Mouse (Mus musculus) stomach, embryonic 15.5 days (tissue): ENCODE measurements around the gene Rapgef2. TPM values are rescaled to one million over a fixed set of nuclear protein-coding genes. Genes with fewer than 3 reads are reported as not detected.

ENCODE experiments used
- ATAC-seq: fragments of 200-750 bp; cut with Nextera tagmentation; 2 replicates; pipeline ENCODE4 v1.8.0; 2017; ENCODE audit warnings: low read depth, moderate number of reproducible peaks, moderate TSS enrichment; ENCODE audit not compliant: insufficient read depth, low FRiP score
- H3K27ac ChIP-seq: fragments of 300-500 bp; sonication (generic); 2 replicates; pipeline ENCODE4 v1.5.1; 2015; ENCODE audit warnings: mild to moderate bottlenecking, inconsistent platforms
- H3K27me3 ChIP-seq: fragments of 300-500 bp; sonication (generic); replicated peaks from 2 replicates; pipeline ENCODE4 v1.6.1; 2015; ENCODE audit warnings: inconsistent platforms
- H3K36me3 ChIP-seq: fragments of 300-500 bp; sonication (generic); 2 replicates; pipeline ENCODE4 v1.6.1; 2015; ENCODE audit warnings: inconsistent platforms
- H3K4me1 ChIP-seq: fragments of 300-500 bp; sonication (generic); 2 replicates; pipeline ENCODE4 v1.6.1; 2015; ENCODE audit warnings: inconsistent platforms
- H3K4me2 ChIP-seq: fragments of 300-500 bp; sonication (generic); 2 replicates; pipeline ENCODE4 v1.6.1; 2015; ENCODE audit warnings: mild to moderate bottlenecking, inconsistent platforms
- H3K4me3 ChIP-seq: fragments of 300-500 bp; sonication (generic); replicated peaks from 2 replicates; pipeline ENCODE4 v1.5.1; 2015; ENCODE audit warnings: inconsistent platforms
- H3K9ac ChIP-seq: fragments of 300-500 bp; sonication (generic); 2 replicates; pipeline ENCODE4 v1.6.1; 2015; ENCODE audit warnings: inconsistent platforms
- H3K9me3 ChIP-seq: fragments of 300-500 bp; sonication (generic); 2 replicates; pipeline ENCODE4 v1.6.1; 2016; ENCODE audit warnings: inconsistent platforms
- WGBS: fragments of 180-500 bp; shearing (Covaris S2); methylation state at CpG from one replicate; pipeline ENCODE4 v1.1.7; 2015; 5-methylcytosine and 5-hydroxymethylcytosine counted together
- polyA plus RNA-seq: library from polyadenylated mRNA; unstranded; fragments of >200 nt; fragmentation: Nextera tagmentation; extraction: Ambion mirVana; gene quantifications from 2 replicates; pipeline ENCODE4 v1.2.1, GENCODE M21; 2015

Rapgef2 gene
- polyA plus RNA-seq, 1 experiment from 2014 or later, result 5.6 TPM

DNA sequence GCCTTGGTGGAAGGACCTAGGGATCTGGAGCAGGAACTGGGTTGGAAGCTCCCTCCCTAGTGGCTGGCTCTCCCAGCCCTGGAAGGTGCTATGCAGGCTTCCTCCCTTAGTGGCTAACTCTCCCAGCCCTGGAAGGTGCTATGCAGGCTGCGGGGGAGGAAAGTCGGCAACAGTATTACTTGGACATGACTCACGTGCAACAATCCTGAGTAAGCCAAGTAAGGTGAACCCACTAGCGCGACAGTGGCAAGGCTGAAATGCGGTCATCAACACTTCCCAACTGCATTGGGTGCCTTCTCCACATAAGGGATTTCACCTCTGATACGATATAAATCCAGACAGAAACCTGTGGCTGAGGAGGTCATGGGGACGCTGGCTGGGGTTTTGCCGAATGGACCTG, 42.0 kb downstream of the Rapgef2 start:
- no peak for ATAC-seq
- 71% methylated on average over 9 of the region's 9 CpGs for WGBS
- H3K9me3 ChIP-seq, result no peaks in the 10 kb centered on the region

DNA sequence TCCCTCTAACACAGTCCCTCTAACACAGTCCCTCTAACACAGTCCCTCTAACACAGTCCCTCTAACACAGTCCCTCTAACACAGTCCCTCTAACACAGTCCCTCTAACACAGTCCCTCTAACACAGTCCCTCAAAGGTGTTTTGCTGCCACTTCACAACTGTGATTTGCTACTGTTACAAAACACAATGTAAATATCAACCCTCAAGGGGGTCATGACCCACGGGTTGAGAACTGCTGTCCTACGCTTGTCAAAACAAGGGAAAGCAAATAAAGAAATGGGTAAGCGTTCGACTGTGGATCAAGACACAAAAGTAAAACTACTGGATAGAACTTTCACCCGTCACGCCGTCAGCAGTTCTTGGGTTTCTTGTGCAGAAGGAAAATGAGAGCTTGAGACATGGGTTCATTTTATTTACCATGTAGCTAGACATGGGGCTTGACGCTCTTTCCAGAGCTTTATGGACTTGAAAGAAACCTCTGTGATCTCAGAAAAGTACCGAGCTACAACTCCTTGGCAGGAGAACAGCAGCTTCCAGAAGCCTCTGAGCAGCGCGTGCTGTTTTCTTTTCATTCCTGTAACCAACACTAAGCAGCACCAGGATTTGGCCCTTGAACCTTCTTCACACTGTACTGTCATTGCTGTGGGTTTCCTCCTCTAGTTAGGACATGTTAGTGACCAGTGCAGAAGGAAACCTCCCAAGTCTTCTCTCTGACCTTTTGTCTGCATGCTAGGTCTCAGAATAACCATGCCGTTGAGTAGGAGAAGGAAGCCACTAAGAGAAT, 43.2 kb downstream of the Rapgef2 start:
- Histone ChIP-seq H3K9me3 (no peaks in the 10 kb centered on the region), H3K4me2 (no peak overlapping the region), H3K9ac (no peak overlapping the region), H3K36me3 (no peaks in the 10 kb centered on the region), H3K4me3 (no peak overlapping the region), H3K27me3 (no peaks in the 10 kb centered on the region), H3K4me1 (0 out of 2 replicates have a peak, but pooled peaks cover 3% of the 10 kb centered on the region), H3K27ac (no peak overlapping the region)
- 49% methylated on average over 12 of the region's 12 CpGs for WGBS
- ATAC-seq, result no peak

More for the DNA sequence above, 42.0 kb downstream of the Rapgef2 start:
- H3K27ac ChIP-seq, result no peak overlapping the region
- 0 out of 2 replicates have a peak, but pooled peaks cover 3% of the 10 kb centered on the region for H3K4me1 ChIP-seq
- no peaks in the 10 kb centered on the region for H3K36me3 ChIP-seq
- H3K4me3 ChIP-seq, result no peak overlapping the region
- H3K4me2 ChIP-seq, result no peak overlapping the region
- H3K9ac ChIP-seq, result no peak overlapping the region
- H3K27me3 ChIP-seq, result no peaks in the 10 kb centered on the region

DNA sequence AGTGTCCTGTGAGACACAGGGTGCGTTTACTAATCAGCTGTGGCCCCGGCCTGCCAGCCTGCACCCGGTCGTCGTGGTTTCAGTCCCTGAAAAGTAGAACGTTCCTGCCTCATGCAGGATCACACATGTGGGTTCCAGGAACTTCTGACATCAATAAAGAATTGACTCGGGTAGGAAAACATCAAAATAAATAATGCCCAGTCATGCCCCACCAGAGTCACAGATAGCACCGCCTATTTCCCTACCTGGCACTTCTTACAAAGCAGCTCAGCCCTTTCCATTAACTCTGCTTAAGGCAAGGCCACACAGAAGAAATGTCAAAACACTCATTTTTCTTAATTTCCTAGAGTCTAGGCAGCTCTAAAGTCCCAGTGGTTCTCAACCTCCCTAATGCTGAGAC, 44.0 kb downstream of the Rapgef2 start:
- WGBS, result 38% methylated on average over 8 of the region's 8 CpGs
- Histone ChIP-seq H3K4me1 (no peaks in the 10 kb centered on the region), H3K4me2 (no peak overlapping the region), H3K36me3 (no peaks in the 10 kb centered on the region), H3K27ac (no peak overlapping the region), H3K9me3 (no peaks in the 10 kb centered on the region), H3K4me3 (no peak overlapping the region), H3K9ac (no peak overlapping the region), H3K27me3 (no peaks in the 10 kb centered on the region)
- ATAC-seq, result no peak

DNA sequence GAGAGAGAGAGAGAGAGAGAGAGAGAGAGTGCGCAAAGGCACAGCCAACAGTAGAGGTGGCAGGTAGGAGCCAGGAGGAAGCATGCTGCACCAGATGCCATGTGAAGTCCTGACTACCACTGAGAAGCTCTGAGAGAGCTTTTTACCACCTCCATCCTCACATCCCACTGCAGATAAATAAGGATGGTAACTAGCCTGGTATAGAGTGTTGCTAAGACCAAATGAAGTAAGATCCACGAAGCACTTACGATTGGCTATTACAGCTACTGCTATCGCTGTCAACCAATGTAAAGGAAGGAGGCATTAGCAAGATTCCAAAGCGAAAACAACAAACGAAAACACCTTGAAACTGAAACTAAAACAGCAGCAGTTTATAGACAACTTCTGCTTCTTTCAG, 47.3 kb downstream of the Rapgef2 start:
- ATAC-seq, result no peak
- Histone ChIP-seq H3K4me1 (peaks cover 1% of the 10 kb centered on the region; the same call in 1 of the 2 replicates), H3K27ac (no peak overlapping the region), H3K27me3 (no peaks in the 10 kb centered on the region), H3K9me3 (no peaks in the 10 kb centered on the region), H3K36me3 (no peaks in the 10 kb centered on the region), H3K4me2 (no peak overlapping the region), H3K4me3 (no peak overlapping the region), H3K9ac (no peak overlapping the region)
- 85% methylated on average over 6 of the region's 6 CpGs for WGBS

DNA sequence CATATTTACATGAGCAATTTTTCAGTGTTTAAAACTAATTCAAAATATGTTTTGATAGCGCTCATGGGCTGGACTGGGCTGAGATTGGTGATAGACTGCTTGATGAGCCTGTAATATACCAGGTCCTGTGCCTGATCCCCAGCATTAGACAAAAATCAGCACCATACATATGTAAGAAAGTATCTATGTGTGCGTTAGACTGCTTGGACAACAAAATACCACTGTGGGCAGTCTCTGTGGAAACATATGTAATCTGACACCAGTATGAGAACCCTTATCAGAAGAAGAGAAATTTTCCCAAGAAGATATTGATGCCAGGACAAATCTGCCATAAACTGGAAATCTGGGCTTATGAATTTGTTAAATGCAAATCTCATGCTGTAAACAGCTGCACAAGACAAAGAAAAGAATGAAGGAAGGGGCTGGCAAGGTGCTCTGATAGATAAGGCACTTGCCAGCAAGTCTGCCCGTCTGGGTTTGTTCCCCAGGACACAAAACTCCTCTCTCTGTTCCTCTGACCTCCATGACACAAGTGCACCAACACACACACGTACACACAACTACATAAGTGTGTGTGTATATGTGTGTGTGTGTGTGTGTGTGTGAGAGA, 47.8 kb downstream of the Rapgef2 start:
- no peak overlapping the region for H3K27ac ChIP-seq
- 56% methylated on average over 4 of the region's 4 CpGs for WGBS
- H3K27me3 ChIP-seq, result no peaks in the 10 kb centered on the region
- no peaks in the 10 kb centered on the region for H3K36me3 ChIP-seq
- H3K4me2 ChIP-seq, result no peak overlapping the region
- H3K4me3 ChIP-seq, result no peak overlapping the region
- no peaks in the 10 kb centered on the region for H3K9me3 ChIP-seq
- no peak overlapping the region for H3K9ac ChIP-seq
- peaks cover 5% of the 10 kb centered on the region; the same call in 1 of the 2 replicates for H3K4me1 ChIP-seq
- no peak for ATAC-seq

DNA sequence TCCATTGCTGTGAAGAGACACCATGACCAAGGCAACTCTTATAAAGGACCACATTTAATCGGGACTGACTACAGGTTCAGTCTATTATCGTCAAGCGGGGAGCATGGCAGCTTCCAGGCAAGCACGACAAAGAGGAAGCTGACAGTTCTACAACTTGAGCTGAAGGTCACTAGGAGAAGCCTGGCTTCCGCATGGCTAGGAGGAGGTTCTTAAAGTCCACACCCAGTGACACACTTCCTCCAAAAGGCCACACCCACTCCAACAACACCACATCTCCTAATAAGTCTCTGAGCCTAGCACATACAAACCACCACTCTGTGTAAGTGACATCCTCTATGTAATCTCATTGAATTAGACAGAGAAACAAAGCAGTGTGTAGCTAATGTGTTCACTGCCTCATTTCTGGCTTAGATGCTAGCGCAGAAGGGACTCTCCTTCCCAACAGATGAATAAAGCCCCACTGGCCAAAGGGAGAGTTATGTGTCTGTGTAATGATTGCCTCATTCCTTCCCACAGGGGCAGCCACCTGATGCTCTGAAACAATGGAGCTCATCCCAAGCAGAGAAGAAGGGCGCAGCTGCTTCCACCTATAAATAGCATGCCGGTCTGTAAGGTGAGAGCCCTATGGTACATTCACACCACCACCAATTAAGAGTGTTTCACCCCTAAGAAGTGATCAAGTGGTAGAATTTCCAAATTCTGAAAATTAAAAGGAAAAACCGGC, 48.5 kb downstream of the Rapgef2 start:
- WGBS, result 84% methylated on average over 9 of the region's 9 CpGs
- Histone ChIP-seq H3K9ac (no peak overlapping the region), H3K4me2 (no peak overlapping the region), H3K4me3 (no peak overlapping the region), H3K4me1 (peaks cover 5% of the 10 kb centered on the region; the same call in 1 of the 2 replicates), H3K27me3 (no peaks in the 10 kb centered on the region), H3K36me3 (no peaks in the 10 kb centered on the region), H3K27ac (no peak overlapping the region), H3K9me3 (no peaks in the 10 kb centered on the region)
- ATAC-seq, result no peak

DNA sequence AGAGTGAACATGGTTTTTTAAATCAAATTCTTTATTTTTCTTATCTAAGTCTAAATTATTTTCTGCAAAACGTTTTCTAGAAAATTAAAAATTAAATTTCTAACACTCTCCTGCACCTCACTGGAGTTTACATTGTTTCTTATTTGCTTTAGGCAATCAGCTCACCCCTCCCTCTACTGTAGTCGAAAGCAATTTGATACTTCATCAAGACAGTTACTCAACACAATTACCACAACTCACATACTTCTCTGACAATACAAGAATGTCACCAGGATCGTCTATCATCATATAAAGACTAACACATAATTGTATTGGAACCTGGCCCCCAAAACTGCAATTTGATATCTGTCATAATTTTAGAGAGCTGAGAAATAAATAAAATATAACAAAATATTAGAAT, 51.8 kb downstream of the Rapgef2 start:
- no peak for ATAC-seq
- H3K9ac ChIP-seq, result no peak overlapping the region
- H3K4me1 ChIP-seq, result peaks cover 5% of the 10 kb centered on the region; the same call in 1 of the 2 replicates
- H3K27me3 ChIP-seq, result no peaks in the 10 kb centered on the region
- 49% methylated on average over 3 of the region's 3 CpGs for WGBS
- H3K4me2 ChIP-seq, result no peak overlapping the region
- H3K9me3 ChIP-seq, result no peaks in the 10 kb centered on the region
- no peak overlapping the region for H3K27ac ChIP-seq
- H3K36me3 ChIP-seq, result no peaks in the 10 kb centered on the region
- no peak overlapping the region for H3K4me3 ChIP-seq

DNA sequence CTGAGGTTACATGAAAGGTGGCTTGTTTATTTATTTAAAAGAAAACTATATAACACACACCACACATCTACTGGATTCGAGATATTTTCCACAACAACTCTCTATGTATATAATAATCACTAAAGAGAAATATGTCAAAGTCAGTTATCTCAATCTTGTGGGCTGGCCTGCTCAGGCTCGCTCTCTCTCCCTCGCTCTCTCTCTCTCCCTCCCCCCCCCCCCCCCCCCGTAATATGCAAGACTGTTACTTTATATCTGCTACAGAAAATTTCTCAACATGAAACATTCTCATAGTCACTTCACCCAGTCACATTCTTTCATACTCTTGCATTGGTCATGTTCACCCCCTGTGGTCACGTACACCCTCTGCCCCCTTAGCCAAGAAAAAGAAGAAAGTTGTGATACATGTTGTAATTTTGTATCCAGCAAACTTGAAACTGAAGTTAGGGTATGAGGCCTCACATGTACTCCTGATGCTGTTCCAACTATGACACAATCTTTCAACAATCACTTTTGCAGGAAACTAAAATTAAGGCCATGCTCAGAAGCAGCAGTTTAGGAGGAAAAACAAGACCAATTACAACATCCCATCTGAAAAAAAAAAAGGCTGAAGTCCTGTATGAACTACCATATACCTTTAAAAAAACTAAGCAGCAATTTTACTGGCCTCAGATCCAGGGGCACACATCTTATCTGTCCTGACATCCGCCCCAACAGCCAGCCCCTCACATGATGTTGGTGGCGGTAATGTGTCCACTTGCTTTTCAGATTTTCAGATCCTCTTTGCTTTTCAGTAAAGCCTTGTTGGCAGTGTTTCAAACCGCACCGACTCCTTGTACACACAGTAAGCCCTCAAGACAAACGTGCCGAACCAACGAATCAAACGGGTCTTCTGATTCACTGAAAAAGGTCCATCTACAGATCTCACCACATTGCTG, 52.6 kb downstream of the Rapgef2 start:
- Histone ChIP-seq H3K36me3 (no peaks in the 10 kb centered on the region), H3K4me3 (no peak overlapping the region), H3K4me1 (peaks cover 5% of the 10 kb centered on the region; the same call in 1 of the 2 replicates), H3K27me3 (no peaks in the 10 kb centered on the region), H3K4me2 (no peak overlapping the region), H3K9me3 (no peaks in the 10 kb centered on the region), H3K27ac (no peak overlapping the region), H3K9ac (no peak overlapping the region)
- ATAC-seq, result no peak
- WGBS, result 57% methylated on average over 13 of the region's 13 CpGs

DNA sequence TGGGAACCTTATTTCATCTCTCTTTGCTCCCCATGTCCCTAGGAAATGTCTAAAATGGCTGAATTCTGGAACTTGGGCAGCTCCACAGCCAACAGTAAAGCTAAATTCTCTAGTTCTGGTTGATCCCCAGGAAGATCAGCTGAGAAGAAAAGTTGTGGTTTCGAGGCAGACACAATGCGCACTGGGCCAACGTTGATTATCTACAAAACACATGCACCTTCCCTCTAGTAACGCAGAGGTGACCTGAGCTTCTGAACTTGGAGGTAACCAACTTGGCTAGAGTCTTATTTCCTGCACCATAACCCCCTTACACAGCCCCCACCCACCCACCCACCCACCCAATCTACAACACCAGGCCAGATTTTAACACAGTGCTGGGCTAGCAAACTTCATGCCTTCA, 55.6 kb downstream of the Rapgef2 start:
- H3K27me3 ChIP-seq, result no peaks in the 10 kb centered on the region
- H3K9ac ChIP-seq, result no peak overlapping the region
- H3K9me3 ChIP-seq, result no peaks in the 10 kb centered on the region
- peaks cover 5% of the 10 kb centered on the region; the same call in 1 of the 2 replicates for H3K4me1 ChIP-seq
- no peak for ATAC-seq
- no peak overlapping the region for H3K4me3 ChIP-seq
- no peak overlapping the region for H3K4me2 ChIP-seq
- WGBS, result 94% methylated on average over 4 of the region's 4 CpGs
- no peaks in the 10 kb centered on the region for H3K36me3 ChIP-seq
- no peak overlapping the region for H3K27ac ChIP-seq

DNA sequence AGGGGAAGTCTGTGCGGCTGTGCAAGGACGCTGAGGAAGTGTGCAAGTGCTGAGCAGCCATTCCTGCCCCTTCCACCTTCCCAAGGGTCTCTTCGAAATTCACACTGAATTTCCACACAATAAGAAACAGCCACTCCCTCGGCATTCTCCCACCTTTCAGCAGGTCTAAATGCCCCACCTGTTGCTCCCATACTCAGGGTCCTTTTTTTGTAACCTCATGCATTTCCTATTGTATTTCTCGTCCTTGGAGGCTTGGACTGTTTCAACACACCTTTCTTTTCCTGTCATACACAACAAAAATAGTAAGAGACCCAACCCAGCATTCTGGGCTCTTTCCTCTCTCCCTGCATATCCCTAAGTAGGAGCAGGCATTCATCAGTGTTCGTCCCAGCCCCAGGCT, 56.8 kb downstream of the Rapgef2 start:
- peaks cover 5% of the 10 kb centered on the region; the same call in 1 of the 2 replicates for H3K4me1 ChIP-seq
- no peak for ATAC-seq
- no peak overlapping the region for H3K9ac ChIP-seq
- WGBS, result 60% methylated on average over 6 of the region's 6 CpGs
- H3K27ac ChIP-seq, result no peak overlapping the region
- H3K27me3 ChIP-seq, result no peaks in the 10 kb centered on the region
- H3K4me3 ChIP-seq, result no peak overlapping the region
- no peaks in the 10 kb centered on the region for H3K36me3 ChIP-seq
- H3K4me2 ChIP-seq, result no peak overlapping the region
- no peaks in the 10 kb centered on the region for H3K9me3 ChIP-seq

DNA sequence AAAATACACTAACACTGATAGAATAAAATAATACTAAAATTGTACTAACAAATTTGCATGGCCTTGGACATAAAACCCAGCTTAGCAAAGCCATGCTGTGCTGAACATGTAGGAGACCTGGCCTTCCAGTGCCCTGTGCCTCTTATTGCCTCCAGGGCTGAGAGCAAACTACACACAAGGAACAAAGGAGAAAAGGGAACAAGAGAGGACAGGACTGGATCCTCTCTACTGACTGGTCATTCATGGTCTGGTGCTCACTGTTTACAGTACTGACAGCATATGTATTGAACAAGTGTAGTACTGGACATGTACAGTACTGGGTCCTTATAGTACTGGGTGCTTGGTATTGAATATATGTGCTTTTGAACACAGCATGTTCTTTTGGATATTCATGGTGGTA, 58.0 kb downstream of the Rapgef2 start:
- Histone ChIP-seq H3K9me3 (no peaks in the 10 kb centered on the region), H3K27ac (no peak overlapping the region), H3K9ac (no peak overlapping the region), H3K27me3 (no peaks in the 10 kb centered on the region), H3K4me2 (no peak overlapping the region), H3K4me3 (no peak overlapping the region), H3K36me3 (no peaks in the 10 kb centered on the region), H3K4me1 (no peaks in the 10 kb centered on the region)
- ATAC-seq, result no peak
